Mouse (Mus musculus) gastrocnemius, adult 8-10 months (tissue): ENCODE measurements at regions not wholly inside any gene's neighbourhood (a gene's known extent, or its start where the extent isn't known, plus 50 kb on each side); places are given as distances from the start of the nearest gene placed in this dataset.

Source experiments
- DNase-seq, 2 experiments: peaks; one replicate each; pipeline ENCODE4 v3.0.0; 2022; ENCODE audit warnings: low spot score in 2 of 2

- DNase-seq, result no peak
Observed at GRCm38 (mm10) chr1:163560276-163560943, 156.9 kb upstream of the Gorab start.

- no peak for DNase-seq
Observed at GRCm38 (mm10) chr1:163557875-163558274, 154.4 kb upstream of the Gorab start.

- DNase-seq, result no peak
Observed at GRCm38 (mm10) chr1:163555185-163555584, 151.7 kb upstream of the Gorab start.

- DNase-seq, result no peak
Observed at GRCm38 (mm10) chr1:163538776-163539492, 135.5 kb upstream of the Gorab start.

- DNase-seq, result no peak
Observed at GRCm38 (mm10) chr1:163530563-163530962, 127.1 kb upstream of the Gorab start.

GRCm38 (mm10) chr1:163517966-163518365, 114.5 kb upstream of the Gorab start:
- DNase-seq, result no peak

- no peak for DNase-seq
Observed at GRCm38 (mm10) chr1:163512847-163513246, 109.4 kb upstream of the Gorab start.

- no peak for DNase-seq
Observed at GRCm38 (mm10) chr1:163512008-163512407, 108.5 kb upstream of the Gorab start.

- no peak for DNase-seq
Observed at GRCm38 (mm10) chr1:163505035-163505434, 101.6 kb upstream of the Gorab start.

GRCm38 (mm10) chr1:163502557-163502956, 99.1 kb upstream of the Gorab start:
- no peak for DNase-seq

GRCm38 (mm10) chr1:163498398-163498958, 95.0 kb upstream of the Gorab start:
- no peak for DNase-seq

GRCm38 (mm10) chr1:163496416-163496815, 92.9 kb upstream of the Gorab start:
- DNase-seq, result no peak

- no peak for DNase-seq
Observed at GRCm38 (mm10) chr1:163488532-163488931, 85.1 kb upstream of the Gorab start.

- DNase-seq, result no peak
Observed at GRCm38 (mm10) chr1:163488109-163488508, 84.6 kb upstream of the Gorab start.

GRCm38 (mm10) chr1:163483098-163483497, 79.6 kb upstream of the Gorab start:
- no peak for DNase-seq

GRCm38 (mm10) chr1:163477478-163478167, 74.2 kb upstream of the Gorab start:
- DNase-seq, result no peak

GRCm38 (mm10) chr1:163461194-163461593, 57.7 kb upstream of the Gorab start:
- DNase-seq, result no peak

GRCm38 (mm10) chr1:163456366-163456765, 52.9 kb upstream of the Gorab start:
- no peak for DNase-seq
